Mouse (Mus musculus): ENCODE measurements around the gene Grid2.

- TF ChIP-seq CTCF (IDR thresholded peaks at IDR 0.05; ENCODE audit: borderline replicate concordance, control insufficient read depth, extremely low read depth, insufficient read depth, low read length, poor library complexity) (no peak), POLR2A (IDR thresholded peaks at IDR 0.05; ENCODE audit: control insufficient read depth, extremely low read depth, insufficient read depth, low read length, poor library complexity) (no peak)
These were observed 1472.2 kb downstream of the Grid2 start for GRCm38 (mm10) chr6:64727751-64728403.
